Mouse (Mus musculus) monocyte, adult 59 days (primary cell): Measurements from ENCODE around the gene Gm9507. TPM values are rescaled to one million over a fixed set of nuclear protein-coding genes. Genes with fewer than 3 reads are reported as not detected.

Experiments
- total RNA-seq, 2 experiments: library from RNA; stranded (reverse); gene quantifications; one replicate each; pipeline ENCODE4 v1.2.4; 2023

Gm9507 gene
- total RNA-seq = not detected

GRCm38 (mm10) chr10:77811743-77812142 is at the start of gene Gm9507:
Gene Gm9507, minus strand, starts transcription at chr10:77811843.

GRCm38 (mm10) chr10:77852559-77852958 is 40.9 kb upstream of the Gm9507 start, which contains the start of gene Gm10318:
Gene Gm10318, plus strand, starts transcription at chr10:77852859.

DNA sequence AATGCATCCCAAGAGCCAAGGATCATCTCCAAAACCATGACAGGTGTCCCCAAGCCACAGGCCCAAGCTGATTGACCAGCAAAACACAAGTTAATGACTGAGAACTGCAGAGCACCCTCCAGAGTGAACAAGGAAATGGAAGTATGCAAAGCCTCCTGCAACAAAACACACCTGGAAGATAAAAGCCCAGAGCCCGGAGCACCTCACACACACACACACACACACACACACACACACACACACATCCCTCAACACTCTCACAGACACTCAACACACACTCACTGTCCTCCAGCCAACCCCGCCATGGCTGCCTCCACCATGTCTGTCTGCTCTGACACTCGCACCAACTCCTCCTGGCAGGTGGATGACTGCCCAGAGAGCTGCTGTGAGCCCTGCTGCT is 34.9 kb upstream of the Gm9507 start, which contains the start of gene Gm36176:
Gene Gm36176, plus strand, starts transcription at position 301 of the 400 bp plus-strand sequence.

DNA sequence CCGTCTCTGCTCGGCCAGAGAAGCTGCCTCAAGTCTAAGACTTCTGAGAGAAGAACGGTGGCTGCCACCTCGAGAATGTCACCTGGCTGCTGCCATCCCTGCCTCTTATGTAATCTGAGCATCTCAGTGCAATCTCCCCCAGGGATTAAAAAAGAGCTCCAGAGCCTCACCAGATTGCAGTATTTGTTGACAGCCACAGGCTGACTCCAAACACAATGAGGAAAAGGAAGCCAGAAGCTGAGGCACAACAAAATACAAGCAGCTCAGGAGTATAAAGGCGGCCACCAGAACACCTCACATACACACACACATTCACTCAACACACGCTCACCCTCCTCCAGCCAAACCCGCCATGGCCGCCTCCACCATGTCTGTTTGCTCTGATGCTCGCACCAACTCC is 24.0 kb upstream of the Gm9507 start, which contains the start of gene Krtap10-10:
Gene Krtap10-10, plus strand, starts transcription at position 301 of the 400 bp plus-strand sequence.

DNA sequence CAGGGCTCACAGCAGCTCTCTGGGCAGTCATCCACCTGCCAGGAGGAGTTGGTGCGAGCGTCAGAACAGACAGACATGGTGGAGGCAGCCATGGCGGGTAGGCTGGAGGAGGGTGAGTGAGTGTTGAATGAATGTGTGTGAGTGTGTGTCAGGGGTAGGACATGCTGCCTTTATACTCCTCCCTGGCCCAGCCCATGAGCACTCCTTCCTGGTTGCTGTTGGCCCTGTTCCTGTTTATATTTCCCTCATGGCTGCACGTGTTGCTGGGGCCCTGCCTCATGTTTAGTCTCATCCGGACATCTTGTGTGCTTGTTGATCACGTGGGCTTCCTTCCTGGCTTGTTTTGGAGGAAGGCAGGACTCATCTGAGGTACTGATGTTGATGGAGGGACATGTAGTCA is 15.3 kb upstream of the Gm9507 start, which contains the start of gene Krtap10-4:
Gene Krtap10-4, minus strand, starts transcription at position 145 of the 400 bp plus-strand sequence.

DNA sequence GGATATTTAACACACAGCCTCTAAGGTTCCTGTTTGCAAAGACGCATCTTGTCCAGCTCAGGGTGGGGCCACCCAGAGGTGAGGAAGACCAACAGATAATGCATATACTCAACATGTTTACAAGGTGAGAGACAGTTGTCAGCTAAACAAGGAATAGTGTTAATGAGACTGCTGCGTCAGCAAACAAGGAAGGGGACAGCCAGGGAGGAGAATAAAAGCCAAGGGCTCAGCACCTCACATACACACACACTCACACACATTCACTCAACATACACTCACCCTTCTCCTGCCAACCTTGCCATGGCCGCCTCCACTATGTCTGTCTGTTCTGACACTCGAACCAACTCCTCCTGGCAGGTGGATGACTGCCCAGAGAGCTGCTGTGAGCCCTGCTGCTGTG is 2.7 kb upstream of the Gm9507 start, which contains the start of gene Gm2696:
Gene Gm2696, plus strand, starts transcription at position 301 of the 400 bp plus-strand sequence.

DNA sequence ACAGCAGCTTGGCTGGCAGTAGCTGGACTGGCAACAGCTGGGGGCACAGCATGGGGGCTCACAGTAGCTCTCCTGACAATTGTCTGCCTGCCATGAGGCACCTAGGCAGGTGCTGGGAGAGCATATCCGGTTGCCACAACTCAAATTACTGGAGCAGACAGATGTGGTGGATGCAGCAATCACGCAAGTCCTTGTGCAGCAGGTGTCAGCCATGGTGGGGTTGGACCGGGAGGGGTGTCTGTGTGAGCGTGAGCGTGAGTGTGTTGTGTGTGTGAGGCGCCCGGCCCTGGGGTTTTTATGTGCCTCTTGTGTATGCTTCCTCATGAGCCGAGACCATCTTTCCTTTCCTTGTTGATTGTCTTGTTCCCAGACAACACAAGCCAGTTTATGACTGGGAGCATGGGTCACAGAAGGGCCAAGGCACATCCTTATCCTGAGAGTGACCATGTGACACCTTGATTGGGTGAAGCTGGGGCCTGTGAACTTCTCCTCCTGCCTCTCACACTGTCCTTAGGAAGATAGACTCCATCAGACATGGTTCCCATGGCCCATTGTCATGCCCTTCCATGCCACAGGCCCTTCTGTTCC is 12.6 kb downstream of the Gm9507 start, which contains the start of gene Gm19668:
Gene Gm19668, minus strand, starts transcription at position 213 of the 588 bp plus-strand sequence.

GRCm38 (mm10) chr10:77794976-77795375 is 16.7 kb downstream of the Gm9507 start, which contains the start of gene Gm9639:
Gene Gm9639, minus strand, starts transcription at chr10:77795076.

GRCm38 (mm10) chr10:77787876-77788275 is 23.8 kb downstream of the Gm9507 start, which contains the start of gene Gm7137:
Gene Gm7137, minus strand, starts transcription at chr10:77788200.

DNA sequence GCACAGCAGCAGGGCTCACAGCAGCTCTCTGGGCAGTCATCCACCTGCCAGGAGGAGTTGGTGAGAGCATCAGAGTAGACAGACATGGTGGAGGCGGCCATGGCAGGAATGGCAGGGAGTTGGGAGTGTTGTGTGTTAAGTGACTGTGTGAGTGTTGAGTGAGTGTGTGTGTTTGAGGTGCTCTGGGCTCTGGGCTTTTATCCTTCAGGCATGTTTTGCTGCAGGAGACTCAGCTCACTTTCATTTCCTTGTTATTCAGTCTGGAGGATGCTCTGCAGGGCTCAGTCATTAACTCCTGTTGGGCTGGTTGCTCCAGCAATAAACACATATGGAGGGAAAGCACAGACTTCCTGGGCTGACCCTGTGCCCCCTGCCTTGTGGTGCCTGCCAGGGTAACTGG is 29.2 kb downstream of the Gm9507 start, which contains the start of gene Gm3250:
Gene Gm3250, minus strand, starts transcription at position 101 of the 400 bp plus-strand sequence.

DNA sequence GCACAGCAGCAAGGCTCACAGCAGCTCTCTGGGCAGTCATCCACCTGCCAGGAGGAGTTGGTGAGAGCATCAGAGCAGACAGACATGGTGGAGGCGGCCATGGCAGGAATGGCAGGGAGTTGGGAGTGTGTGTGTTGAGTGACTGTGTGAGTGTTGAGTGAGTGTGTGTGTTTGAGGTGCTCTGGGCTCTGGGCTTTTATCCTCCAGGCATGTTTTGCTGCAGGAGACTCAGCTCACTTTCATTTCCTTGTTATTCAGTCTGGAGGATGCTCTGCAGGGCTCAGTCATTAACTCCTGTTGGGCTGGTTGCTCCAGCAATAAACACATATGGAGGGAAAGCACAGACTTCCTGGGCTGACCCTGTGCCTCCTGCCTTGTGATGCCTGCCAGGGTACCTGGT is 34.8 kb downstream of the Gm9507 start, which contains the start of gene Gm7138:
Gene Gm7138, minus strand, starts transcription at position 101 of the 400 bp plus-strand sequence.

DNA sequence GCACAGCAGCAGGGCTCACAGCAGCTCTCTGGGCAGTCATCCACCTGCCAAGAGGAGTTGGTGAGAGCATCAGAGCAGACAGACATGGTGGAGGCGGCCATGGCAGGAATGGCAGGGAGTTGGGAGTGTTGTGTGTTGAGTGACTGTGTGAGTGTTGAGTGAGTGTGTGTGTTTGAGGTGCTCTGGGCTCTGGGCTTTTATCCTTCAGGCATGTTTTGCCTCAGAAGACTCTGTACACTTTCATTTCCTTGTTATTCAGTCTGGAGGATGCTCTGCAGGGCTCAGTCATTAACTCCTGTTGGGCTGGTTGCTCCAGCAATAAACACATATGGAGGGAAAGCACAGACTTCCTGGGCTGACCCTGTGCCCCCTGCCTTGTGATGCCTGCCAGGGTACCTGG is 40.4 kb downstream of the Gm9507 start, which contains the start of gene Gm3238:
Gene Gm3238, minus strand, starts transcription at position 101 of the 400 bp plus-strand sequence.

Other genes starting within 250 kb of the Gm9507 start
- gene Pttg1ip, start 230.1 kb downstream of the Gm9507 start, total RNA-seq = 100 to 1,000 TPM; 113 to 127 TPM
- gene Sumo3, start 205.7 kb downstream of the Gm9507 start, total RNA-seq = 10 to 100 TPM; 76.0 to 76.6 TPM
- gene Gm49325, start 205.6 kb downstream of the Gm9507 start, total RNA-seq = 10 to 100 TPM in 1 of 2 experiments, 1 to 10 TPM in 1; 3.3 to 11.9 TPM
- 10 to 100 TPM; 43.6 to 54.7 TPM for gene Ube2g2, start 189.6 kb downstream of the Gm9507 start, total RNA-seq
- not detected for gene Tspear, start 125.3 kb downstream of the Gm9507 start, total RNA-seq
- gene Gm19402, start 121.1 kb downstream of the Gm9507 start, total RNA-seq = not detected
- gene Gm9508, start 114.6 kb downstream of the Gm9507 start, total RNA-seq = not detected
- gene Gm10272, start 105.2 kb downstream of the Gm9507 start, total RNA-seq = not detected
- not detected for gene Gm10024, start 100.4 kb downstream of the Gm9507 start, total RNA-seq
- not detected for gene Gm10142, start 96.0 kb downstream of the Gm9507 start, total RNA-seq
- not detected for gene Krtap12-1, start 91.2 kb downstream of the Gm9507 start, total RNA-seq
- not detected for gene Gm10100, start 85.4 kb downstream of the Gm9507 start, total RNA-seq
- not detected for gene Gm18596, start 69.2 kb downstream of the Gm9507 start, total RNA-seq
- not detected for gene Gm9736, start 60.5 kb downstream of the Gm9507 start, total RNA-seq
- not detected for gene Gm3233, start 52.2 kb downstream of the Gm9507 start, total RNA-seq
- gene Gm3238, start 40.5 kb downstream of the Gm9507 start, total RNA-seq = not detected
- gene Gm7138, start 34.9 kb downstream of the Gm9507 start, total RNA-seq = not detected
- gene Gm3250, start 29.3 kb downstream of the Gm9507 start, total RNA-seq = not detected
- gene Gm7137, start 23.6 kb downstream of the Gm9507 start, total RNA-seq = not detected
- not detected for gene Gm9639, start 16.8 kb downstream of the Gm9507 start, total RNA-seq
- gene Gm19668, start 12.7 kb downstream of the Gm9507 start, total RNA-seq = not detected
- gene Gm2696, start 2.8 kb upstream of the Gm9507 start, total RNA-seq = not detected
- not detected for gene Krtap10-4, start 15.3 kb upstream of the Gm9507 start, total RNA-seq
- not detected for gene Krtap10-10, start 24.1 kb upstream of the Gm9507 start, total RNA-seq
- not detected for gene Gm36176, start 35.0 kb upstream of the Gm9507 start, total RNA-seq
- not detected for gene Gm10318, start 41.0 kb upstream of the Gm9507 start, total RNA-seq
- gene Gm3285, start 50.1 kb upstream of the Gm9507 start, total RNA-seq = not detected
- gene Lrrc3, start 90.7 kb upstream of the Gm9507 start, total RNA-seq = under 1 TPM; 0.10 to 0.15 TPM
- gene Trpm2, start 158.7 kb upstream of the Gm9507 start, total RNA-seq = 100 to 1,000 TPM; 148 to 152 TPM
- 10 to 100 TPM; 10.7 to 12.6 TPM for gene 1810043G02Rik, start 166.7 kb upstream of the Gm9507 start, total RNA-seq
- 10 to 100 TPM; 60.3 to 88.1 TPM for gene Pfkl, start 198.2 kb upstream of the Gm9507 start, total RNA-seq
- not detected for gene Dnmt3l, start 230.1 kb upstream of the Gm9507 start, total RNA-seq
- not detected for gene Aire, start 231.8 kb upstream of the Gm9507 start, total RNA-seq